Mouse (Mus musculus): ENCODE measurements at regions not wholly inside any gene's neighbourhood (a gene's known extent, or its start where the extent isn't known, plus 50 kb on each side); places are given as distances from the start of the nearest gene placed in this dataset.

GRCm38 (mm10) chr1:9434952-9435664 is 1978.8 kb upstream of the A830018L16Rik start:
- no peak for DNase-seq (ENCODE audit: extremely low spot score)

GRCm38 (mm10) chr1:9442937-9443336 is 1971.0 kb upstream of the A830018L16Rik start:
- DNase-seq (ENCODE audit: extremely low spot score), result no peak

- peak; percentile 25 for DNase-seq (ENCODE audit: extremely low spot score)
These were observed 1944.4 kb upstream of the A830018L16Rik start for GRCm38 (mm10) chr1:9469512-9469911.

- DNase-seq (ENCODE audit: extremely low spot score), result no peak
These were observed 1943.9 kb upstream of the A830018L16Rik start for GRCm38 (mm10) chr1:9470003-9470402.

Measured in embryo, embryonic 9.5 days (tissue).